Mouse (Mus musculus): Measurements from ENCODE around the gene Oxsr1.
A peak's percentile ranks its signal among the peaks of the same experiment; 100 is the strongest.

Gene Oxsr1

DNA sequence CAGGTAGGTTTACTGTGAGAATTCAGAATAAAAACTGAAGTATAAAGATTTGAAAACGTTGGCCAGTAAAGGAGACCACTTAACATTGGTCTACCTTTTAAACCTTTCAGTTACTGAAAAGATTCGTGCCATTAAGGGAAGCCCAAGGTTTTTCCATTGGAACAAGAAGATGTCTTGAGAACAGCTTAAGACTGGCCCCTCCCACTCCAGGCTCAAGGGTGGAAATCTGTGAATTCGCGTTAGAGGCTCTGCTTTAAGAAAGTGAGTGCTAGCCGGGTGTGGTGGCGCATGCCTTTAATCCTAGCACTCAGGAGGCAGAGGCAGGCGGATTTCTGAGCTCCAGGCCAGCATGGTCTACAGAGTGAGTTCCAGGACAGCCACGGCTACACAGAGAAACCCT lies 109.2 kb downstream of the Oxsr1 start:
- DNase-seq, result no peak

DNA sequence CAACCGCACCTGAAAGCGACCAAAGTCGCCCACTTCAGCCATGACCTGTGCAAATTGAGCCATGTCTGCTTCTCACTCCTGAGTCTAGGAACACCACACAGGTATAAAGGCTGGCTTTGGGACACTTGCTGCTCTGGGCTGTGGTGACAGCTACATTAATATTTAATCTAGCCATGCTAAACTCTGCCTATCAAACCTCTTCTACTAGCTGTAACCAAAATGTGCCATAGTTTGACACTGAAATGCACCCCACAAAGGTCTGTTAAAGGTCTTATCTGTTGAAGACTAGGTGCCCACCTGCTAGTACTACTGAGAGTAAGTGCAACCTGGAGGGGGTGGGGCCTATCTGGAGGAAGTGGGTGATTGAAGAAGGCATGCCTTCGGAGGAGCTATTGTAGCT lies 113.2 kb downstream of the Oxsr1 start, which contains the start of gene Slc22a13:
Gene Slc22a13, minus strand, starts transcription at position 101 of the 400 bp plus-strand sequence.
- no peak for DNase-seq

DNA sequence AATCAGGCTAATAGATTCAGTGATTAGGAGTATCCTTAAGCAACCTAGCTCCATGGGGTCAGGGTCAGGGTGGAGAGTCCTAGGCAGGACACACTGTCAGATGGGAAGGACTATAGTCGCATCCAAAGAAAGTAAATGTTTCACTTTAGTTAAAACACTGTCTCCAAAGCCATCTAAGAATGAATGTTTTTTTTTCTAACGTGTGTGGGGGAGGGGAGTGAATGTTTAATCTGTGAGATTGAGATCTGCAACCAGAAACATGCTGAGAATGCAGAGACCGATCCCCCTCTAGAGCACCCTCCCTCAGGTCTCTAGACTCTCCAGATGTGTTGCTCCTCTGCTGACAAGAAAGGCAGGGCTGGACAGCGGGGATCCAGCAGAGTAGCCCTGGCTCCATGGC lies 115.1 kb downstream of the Oxsr1 start:
- peak; percentile 96 for DNase-seq

DNA sequence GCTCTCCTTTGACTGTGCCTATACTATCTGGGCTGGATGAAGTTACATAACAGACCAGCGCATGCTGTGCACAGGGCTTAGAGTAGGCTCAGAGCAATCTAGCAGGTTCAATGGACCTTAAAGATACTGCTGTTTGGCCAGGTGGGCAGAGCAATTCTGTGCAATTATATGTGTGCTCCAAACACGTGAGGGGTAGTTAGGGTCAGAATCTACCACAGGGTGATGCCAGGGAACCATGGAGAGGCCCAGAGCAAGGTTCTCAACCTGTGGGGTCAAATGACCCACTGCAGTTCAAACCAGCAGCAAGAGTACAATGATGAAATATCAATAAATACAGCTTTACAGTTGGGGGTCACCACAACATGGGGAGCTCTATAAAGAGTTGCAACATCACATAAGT lies 115.6 kb downstream of the Oxsr1 start:
- peak; percentile 77 for DNase-seq

DNA sequence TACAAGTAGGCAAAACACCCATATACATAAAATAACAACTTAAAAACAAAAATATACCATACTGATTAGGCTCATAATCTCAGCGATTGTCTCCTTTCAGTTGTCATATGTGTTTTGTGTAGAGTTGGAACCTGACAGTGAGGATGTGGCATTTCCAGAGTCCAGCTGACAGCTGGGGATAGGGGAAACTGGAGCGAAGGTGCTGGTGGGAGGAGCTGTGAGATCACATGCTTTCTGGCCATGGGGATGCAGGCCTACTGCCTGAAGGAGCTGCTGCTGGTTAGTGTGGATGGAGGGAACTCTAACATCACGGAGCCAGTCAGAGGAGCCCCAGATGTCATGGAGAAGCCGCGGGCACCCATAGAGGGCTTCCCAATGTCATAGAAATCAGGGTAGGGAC lies 116.5 kb downstream of the Oxsr1 start:
- DNase-seq, result peak; percentile 48

DNA sequence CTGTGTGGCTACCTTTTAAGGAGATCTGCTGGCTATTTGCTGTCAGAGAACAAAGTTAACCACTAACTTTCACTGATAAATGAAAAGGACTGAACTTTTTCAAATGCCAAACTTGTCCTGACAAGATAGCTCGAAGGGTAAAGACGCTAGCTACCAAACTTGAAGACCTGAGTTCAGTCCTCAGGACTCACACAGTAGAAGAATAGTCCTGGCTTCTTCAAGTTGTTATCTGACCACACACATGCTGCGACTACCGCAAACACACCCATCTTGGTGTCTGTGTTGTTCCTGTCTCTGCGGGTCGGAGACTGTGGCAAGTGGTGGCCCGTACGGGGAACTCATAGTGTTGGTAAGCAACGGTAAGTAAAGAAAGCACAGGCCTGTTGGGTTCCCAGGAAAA lies 118.6 kb downstream of the Oxsr1 start:
- peak; percentile 50 for DNase-seq

DNA sequence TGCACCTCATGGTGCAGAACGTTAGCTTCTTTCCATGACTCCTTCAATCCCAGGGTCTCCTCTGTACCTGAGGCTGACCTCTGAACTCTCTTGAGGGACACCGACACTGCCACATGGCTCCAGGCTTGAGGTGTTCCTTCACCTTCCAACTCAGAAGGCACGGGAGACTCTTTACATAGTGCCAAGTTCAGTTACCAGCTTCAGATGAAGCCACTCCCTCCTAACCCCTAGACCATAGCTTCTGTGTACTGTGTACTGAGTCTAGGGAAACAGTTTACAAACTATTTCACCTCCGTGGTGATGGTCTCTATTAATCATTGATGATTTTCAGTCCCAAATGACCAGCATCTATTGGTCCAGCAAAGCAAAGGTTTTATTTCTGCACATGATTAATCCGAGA lies 120.6 kb downstream of the Oxsr1 start:
- DNase-seq, result peak; percentile 66

DNA sequence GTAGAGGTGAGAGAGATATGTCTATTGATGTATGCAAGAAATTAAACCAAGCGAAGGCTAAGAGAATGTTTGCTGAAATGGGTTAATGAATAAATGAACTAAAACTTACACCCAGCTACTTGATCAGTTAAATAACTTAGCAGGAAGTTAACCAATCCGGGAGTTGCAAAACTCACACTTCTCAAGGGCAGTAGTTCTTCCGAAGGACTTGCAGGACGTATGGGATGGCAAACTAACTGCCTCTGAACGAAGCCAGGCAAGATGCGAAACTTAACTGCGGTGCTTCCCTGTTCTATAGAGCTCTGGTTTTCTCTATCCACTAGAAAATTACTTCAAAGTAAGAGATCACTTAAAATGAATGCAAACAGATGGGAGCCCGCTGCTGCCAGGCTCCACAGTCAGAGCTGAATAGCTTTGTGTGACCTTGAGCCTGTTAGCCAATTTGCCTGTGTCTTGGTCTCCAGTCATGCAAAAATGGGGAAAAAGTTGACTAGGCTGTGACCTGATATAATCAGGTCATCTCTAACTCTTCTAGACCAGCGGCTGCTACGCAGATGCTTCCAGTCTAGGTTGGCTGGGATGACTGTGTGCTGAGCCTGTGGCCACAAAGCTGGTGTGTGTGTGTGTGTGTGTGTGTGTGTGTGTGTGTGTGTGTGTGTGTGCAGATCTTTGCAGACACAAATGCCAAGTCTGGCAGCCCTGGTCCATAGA lies 122.9 kb downstream of the Oxsr1 start:
- peak; percentile 84 for DNase-seq

DNA sequence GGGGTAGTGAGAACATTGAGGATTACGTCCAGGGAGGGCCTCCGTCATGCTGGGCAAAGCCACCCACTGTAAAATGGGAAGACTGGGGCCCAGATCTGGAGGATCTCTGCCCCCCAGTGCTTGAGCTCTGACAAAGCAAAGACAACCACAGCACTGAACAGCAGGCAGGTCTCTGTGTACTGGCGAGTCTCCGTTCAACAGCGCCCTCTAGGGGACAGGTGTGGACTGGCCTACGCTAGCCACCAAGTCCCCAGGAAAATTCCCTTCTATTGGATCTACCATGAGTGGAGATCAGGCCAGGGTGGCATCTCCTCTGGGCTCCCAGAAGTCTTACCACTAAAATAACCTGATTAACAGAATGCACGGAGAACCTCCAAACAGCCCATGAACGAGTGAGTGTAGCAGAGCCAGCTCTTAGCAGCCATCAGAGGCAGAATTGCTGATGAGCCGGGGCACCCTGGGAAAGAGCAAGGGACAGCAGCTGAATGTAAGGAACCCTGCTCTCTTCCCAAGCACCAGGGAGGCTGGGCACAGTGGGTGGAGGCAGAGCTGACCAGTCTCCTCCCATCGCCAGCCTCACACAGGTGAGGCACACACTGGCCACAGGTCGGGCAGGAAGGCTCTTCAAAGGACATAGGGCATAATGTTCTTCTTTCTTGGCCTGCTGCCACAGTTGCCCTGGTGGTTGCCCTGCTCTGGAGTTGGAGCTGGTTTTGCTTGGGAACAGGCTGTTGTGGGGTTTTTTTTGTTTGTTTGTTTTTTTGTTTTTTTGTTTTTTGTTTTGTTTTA lies 129.8 kb downstream of the Oxsr1 start:
- DNase-seq, result peak; percentile 92

Data from kidney, adult 9 months (tissue).